Mouse (Mus musculus) midbrain, embryonic 10.5 days (tissue): ENCODE results near the gene Tgfbi. TPM values are rescaled to one million over a fixed set of nuclear protein-coding genes. Genes with fewer than 3 reads are reported as not detected.

Experiments
- DNase-seq: peaks from one replicate; pipeline ENCODE4 v3.0.0-alpha.2; 2017; ENCODE audit warnings: low spot score
- H3K27ac ChIP-seq: fragments of 300-500 bp; sonication (generic); replicated peaks from 2 replicates; pipeline ENCODE4 v1.5.1; 2016; ENCODE audit warnings: mild to moderate bottlenecking
- H3K27me3 ChIP-seq: fragments of 300-500 bp; sonication (generic); 2 replicates; pipeline ENCODE4 v1.6.1; 2016; ENCODE audit warnings: low read depth, mild to moderate bottlenecking; ENCODE audit not compliant: poor library complexity, severe bottlenecking
- H3K36me3 ChIP-seq: fragments of 300-500 bp; sonication (generic); 2 replicates; pipeline ENCODE4 v1.6.1; 2016; ENCODE audit warnings: mild to moderate bottlenecking, moderate library complexity
- H3K4me1 ChIP-seq: fragments of 300-500 bp; sonication (generic); 2 replicates; pipeline ENCODE4 v1.6.1; 2016
- H3K4me3 ChIP-seq: fragments of 300-500 bp; sonication (generic); 2 replicates; pipeline ENCODE4 v1.5.1; 2016; ENCODE audit warnings: mild to moderate bottlenecking, moderate library complexity
- H3K9me3 ChIP-seq: fragments of 300-500 bp; sonication (generic); replicated peaks from 2 replicates; pipeline ENCODE4 v1.6.1; 2016; ENCODE audit warnings: mild to moderate bottlenecking
- WGBS: fragments of 180-500 bp; shearing (Covaris S2); methylation state at CpG from one replicate; pipeline ENCODE4 v1.1.7; 2016; 5-methylcytosine and 5-hydroxymethylcytosine counted together
- polyA plus RNA-seq: library from polyadenylated mRNA; unstranded; fragments of >200 nt; fragmentation: Nextera tagmentation; extraction: Ambion mirVana; gene quantifications from 2 replicates; pipeline ENCODE4 v1.2.1, GENCODE M21; 2016

Gene Tgfbi
- 23.2 and 29.8 TPM in 2 replicates for polyA plus RNA-seq

DNA sequence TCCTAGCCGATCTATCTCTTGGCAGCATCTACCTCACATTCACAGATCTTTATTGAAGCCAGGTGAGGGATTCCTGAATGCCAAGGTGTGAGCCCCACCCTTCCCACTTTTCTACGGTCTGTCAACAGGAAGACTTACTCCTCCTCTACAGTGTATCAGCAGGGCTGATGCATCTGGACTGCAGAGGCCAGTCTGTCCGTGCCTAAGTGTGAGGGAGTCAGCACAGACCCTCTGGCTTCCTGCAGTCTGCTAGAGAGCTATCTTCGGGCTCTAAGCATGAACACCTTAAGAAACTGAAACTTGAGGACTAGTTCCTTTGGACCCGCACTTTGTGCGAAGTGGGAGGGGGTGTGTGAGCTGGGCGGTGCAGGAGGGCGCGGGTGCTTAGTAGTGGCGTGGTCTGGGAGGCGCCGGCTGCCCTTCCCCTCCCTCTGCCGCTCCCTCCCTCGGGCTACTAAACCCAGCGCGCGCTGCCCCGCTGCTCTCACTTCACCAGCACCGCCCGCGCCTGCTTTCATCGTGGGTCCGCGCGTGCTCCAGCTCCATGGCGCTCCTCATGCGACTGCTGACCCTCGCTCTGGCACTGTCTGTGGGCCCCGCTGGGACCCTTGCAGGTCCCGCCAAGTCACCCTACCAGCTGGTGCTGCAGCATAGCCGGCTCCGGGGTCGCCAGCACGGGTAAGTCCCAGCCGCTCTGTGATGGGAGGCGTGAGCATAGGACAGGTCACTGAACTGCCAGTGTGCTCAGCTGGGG, at the start of gene Tgfbi:
TSS of gene Tgfbi (plus strand) at position 421 of the 754 bp plus-strand sequence.
- peak; percentile 64 for DNase-seq
- WGBS, result 3% methylated on average over 32 of the region's 36 CpGs
- peak within 1 kb of the TSS; percentile 67 for H3K4me3 ChIP-seq
- peaks cover 65% of the 10 kb centered on the region for H3K27me3 ChIP-seq
- H3K27ac ChIP-seq, result peak within 1 kb of the TSS; percentile 80
- H3K4me1 ChIP-seq, result peaks cover 39% of the 10 kb centered on the region
- no peaks in the 10 kb centered on the region for H3K36me3 ChIP-seq
- H3K9me3 ChIP-seq, result no peaks in the 10 kb centered on the region

- Histone ChIP-seq H3K36me3 (no peaks in the 10 kb centered on the region), H3K27ac (no peak overlapping the region), H3K9me3 (no peaks in the 10 kb centered on the region), H3K4me1 (peaks cover 24% of the 10 kb centered on the region), H3K4me3 (no peak overlapping the region), H3K27me3 (0 out of 2 replicates have a peak, but pooled peaks cover 6% of the 10 kb centered on the region)
- WGBS, result 84% methylated on average over 6 of the region's 6 CpGs
- DNase-seq, result no peak
These were observed 49.4 kb upstream of the Tgfbi start for GRCm38 (mm10) chr13:56559841-56560370.

DNA sequence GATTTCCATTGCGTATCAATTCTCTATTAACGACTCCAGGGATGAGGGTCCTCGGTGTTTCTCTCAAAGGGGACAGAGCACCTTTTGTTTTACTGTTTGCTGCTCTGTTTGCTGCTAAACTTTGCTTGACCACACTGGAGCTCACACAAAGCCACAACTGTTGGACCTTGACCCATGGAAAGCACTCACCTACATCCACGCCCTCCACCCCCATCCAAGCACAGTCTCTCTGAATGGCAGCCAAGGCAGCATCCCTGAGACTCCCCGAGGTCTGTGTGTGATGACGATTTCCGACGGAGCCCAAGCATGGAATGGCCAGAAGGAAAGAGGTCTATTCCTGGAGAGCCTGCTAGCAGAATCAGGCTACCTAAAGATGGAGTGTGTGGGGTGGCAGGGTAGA, 48.2 kb upstream of the Tgfbi start:
- DNase-seq, result no peak
- no peaks in the 10 kb centered on the region for H3K9me3 ChIP-seq
- H3K36me3 ChIP-seq, result no peaks in the 10 kb centered on the region
- 78% methylated on average over 8 of the region's 8 CpGs for WGBS
- no peak overlapping the region for H3K4me3 ChIP-seq
- H3K4me1 ChIP-seq, result peaks cover 20% of the 10 kb centered on the region
- no peak overlapping the region for H3K27ac ChIP-seq
- H3K27me3 ChIP-seq, result 0 out of 2 replicates have a peak, but pooled peaks cover 6% of the 10 kb centered on the region

DNA sequence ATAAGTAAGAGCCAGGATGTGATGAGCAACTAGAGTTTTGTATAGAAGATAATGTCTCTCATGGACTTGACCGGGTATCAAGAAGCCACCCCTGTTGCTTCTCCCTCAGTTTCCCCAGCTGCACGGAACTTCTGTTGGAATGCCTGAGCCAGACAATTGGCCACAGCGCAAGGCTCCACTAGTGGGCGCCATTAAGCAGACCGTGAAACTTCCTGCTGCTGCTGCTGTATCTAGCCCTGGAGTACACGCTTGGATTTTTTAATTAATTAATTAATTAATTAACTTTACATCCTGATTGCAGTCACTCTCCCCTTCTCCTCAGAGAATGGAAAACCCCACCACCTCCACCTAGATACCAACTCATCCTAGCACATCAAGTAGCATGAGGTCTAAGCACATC, 46.2 kb upstream of the Tgfbi start:
- 49% methylated on average over 6 of the region's 6 CpGs for WGBS
- peak; percentile 36 for DNase-seq
- Histone ChIP-seq H3K27ac (no peak overlapping the region), H3K27me3 (0 out of 2 replicates have a peak, but pooled peaks cover 6% of the 10 kb centered on the region), H3K9me3 (no peaks in the 10 kb centered on the region), H3K4me3 (no peak overlapping the region), H3K36me3 (no peaks in the 10 kb centered on the region), H3K4me1 (peaks cover 13% of the 10 kb centered on the region)

- Histone ChIP-seq H3K36me3 (no peaks in the 10 kb centered on the region), H3K4me1 (peaks cover 5% of the 10 kb centered on the region; the same call in 1 of the 2 replicates), H3K27me3 (no peaks in the 10 kb centered on the region), H3K9me3 (no peaks in the 10 kb centered on the region), H3K27ac (no peak overlapping the region), H3K4me3 (no peak overlapping the region)
- DNase-seq, result no peak
- WGBS, result 94% methylated on average over 10 of the region's 10 CpGs
These were observed 43.0 kb upstream of the Tgfbi start for GRCm38 (mm10) chr13:56566336-56566735.

DNA sequence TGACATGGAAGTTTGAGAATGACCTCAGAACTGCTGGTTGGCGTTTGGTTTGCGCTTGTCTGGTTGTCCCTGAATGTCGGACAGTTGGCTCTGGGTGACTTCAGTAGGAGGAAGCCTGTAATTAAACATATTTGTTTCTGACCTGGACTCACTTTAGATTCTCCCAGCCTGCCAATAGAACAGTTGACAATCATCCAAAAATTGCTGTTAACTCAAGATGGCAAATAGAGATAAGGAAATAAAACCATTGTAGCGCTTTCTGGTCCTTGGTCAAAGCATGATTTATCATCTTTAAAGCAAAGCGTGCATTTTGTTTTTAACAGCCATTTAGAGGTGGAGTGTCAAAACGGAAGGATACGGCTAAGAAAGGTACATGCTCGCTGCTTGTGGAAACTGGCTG, 37.7 kb upstream of the Tgfbi start:
- H3K4me1 ChIP-seq, result peaks cover 5% of the 10 kb centered on the region; the same call in 1 of the 2 replicates
- no peak overlapping the region for H3K27ac ChIP-seq
- no peak for DNase-seq
- WGBS, result 96% methylated on average over 8 of the region's 8 CpGs
- H3K4me3 ChIP-seq, result no peak overlapping the region
- no peaks in the 10 kb centered on the region for H3K36me3 ChIP-seq
- no peaks in the 10 kb centered on the region for H3K9me3 ChIP-seq
- H3K27me3 ChIP-seq, result no peaks in the 10 kb centered on the region

DNA sequence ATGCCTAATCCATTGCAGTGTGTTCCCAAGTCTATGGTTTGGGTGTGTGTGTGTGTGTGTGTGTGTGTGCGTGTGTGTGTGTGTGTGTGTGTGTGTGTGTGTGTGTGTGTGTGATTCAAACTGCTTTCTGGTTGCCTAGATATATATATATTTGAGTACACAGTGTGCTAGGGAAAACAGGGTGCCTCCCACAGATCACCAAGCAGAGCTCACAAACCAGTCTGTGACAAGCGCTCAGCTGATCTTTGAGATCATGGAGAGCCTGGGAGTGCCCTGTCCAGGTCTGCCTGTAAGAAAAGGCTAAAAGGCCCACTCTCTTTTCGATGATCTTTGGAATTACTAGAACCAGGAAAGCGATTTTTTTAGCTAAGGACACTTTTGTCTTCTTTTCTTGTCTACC, 34.2 kb upstream of the Tgfbi start:
- Histone ChIP-seq H3K27ac (no peak overlapping the region), H3K4me1 (peaks cover 4% of the 10 kb centered on the region), H3K27me3 (no peaks in the 10 kb centered on the region), H3K9me3 (no peaks in the 10 kb centered on the region), H3K36me3 (no peaks in the 10 kb centered on the region), H3K4me3 (no peak overlapping the region)
- WGBS, result 79% methylated on average over 4 of the region's 4 CpGs
- no peak for DNase-seq

GRCm38 (mm10) chr13:56575701-56576321, 33.5 kb upstream of the Tgfbi start:
- Histone ChIP-seq H3K9me3 (no peaks in the 10 kb centered on the region), H3K36me3 (no peaks in the 10 kb centered on the region), H3K4me1 (peaks cover 11% of the 10 kb centered on the region), H3K4me3 (no peak overlapping the region), H3K27ac (peak overlapping the region; percentile 69), H3K27me3 (no peaks in the 10 kb centered on the region)
- DNase-seq, result peak; percentile 77
- 72% methylated on average over 12 of the region's 12 CpGs for WGBS

DNA sequence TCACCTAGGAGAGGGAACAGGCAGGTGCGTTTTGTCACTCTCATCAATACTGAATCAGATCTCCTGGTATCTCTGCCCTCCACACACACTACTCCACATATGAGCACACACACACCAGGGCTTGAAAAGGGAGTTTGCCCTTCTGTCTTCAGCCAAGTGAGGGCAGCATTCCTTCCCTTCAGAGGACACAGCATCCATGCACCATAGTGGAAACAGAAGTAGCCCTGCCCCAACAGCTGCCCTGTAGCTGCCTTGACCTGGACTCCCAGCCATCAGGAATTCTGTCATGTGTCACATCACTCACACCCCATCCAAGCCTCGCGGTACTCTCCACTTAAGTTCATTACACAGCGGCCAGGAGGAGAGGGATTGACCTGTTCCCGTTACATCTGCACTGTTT, 31.2 kb upstream of the Tgfbi start:
- Histone ChIP-seq H3K4me1 (peaks cover 34% of the 10 kb centered on the region), H3K4me3 (no peak overlapping the region), H3K36me3 (no peaks in the 10 kb centered on the region), H3K27ac (peak overlapping the region; percentile 2; the same call in 1 of the 2 replicates), H3K27me3 (no peaks in the 10 kb centered on the region), H3K9me3 (no peaks in the 10 kb centered on the region)
- DNase-seq, result no peak
- 85% methylated on average over 5 of the region's 5 CpGs for WGBS

DNA sequence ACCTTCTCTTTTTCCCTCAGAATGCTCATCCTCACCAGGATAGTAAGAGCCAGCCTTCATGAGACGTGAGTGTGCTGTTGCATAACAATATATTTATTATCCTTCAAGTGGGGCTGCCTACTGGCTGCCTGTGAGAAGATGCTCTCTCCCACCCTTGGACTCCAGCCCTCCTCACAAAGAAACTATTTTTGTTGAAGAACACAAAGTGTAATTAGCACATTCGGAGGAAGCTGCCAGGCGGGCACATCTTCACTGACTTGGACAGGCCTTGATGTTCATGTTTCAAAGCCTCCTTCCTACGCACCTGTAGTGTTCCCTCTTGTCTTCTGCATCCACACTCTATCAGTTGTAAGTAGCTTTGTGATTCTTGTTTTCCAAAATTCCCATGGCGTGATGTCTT, 28.9 kb upstream of the Tgfbi start:
- H3K4me1 ChIP-seq, result peaks cover 52% of the 10 kb centered on the region
- H3K36me3 ChIP-seq, result no peaks in the 10 kb centered on the region
- WGBS, result 87% methylated on average over 5 of the region's 5 CpGs
- no peak overlapping the region for H3K4me3 ChIP-seq
- peak overlapping the region; percentile 96 for H3K27ac ChIP-seq
- no peaks in the 10 kb centered on the region for H3K9me3 ChIP-seq
- no peak for DNase-seq
- no peaks in the 10 kb centered on the region for H3K27me3 ChIP-seq

GRCm38 (mm10) chr13:56581512-56581911, 27.8 kb upstream of the Tgfbi start:
- Histone ChIP-seq H3K9me3 (no peaks in the 10 kb centered on the region), H3K36me3 (no peaks in the 10 kb centered on the region), H3K27ac (peak overlapping the region; percentile 96), H3K4me3 (peak overlapping the region; percentile 43), H3K27me3 (no peaks in the 10 kb centered on the region), H3K4me1 (peaks cover 52% of the 10 kb centered on the region)
- 3% methylated on average over 3 of the region's 3 CpGs for WGBS
- no peak for DNase-seq

GRCm38 (mm10) chr13:56581961-56582434, 27.3 kb upstream of the Tgfbi start:
- DNase-seq, result peak; percentile 91
- H3K4me3 ChIP-seq, result peak overlapping the region; percentile 43
- no peaks in the 10 kb centered on the region for H3K27me3 ChIP-seq
- under 1% methylated on average over 6 of the region's 6 CpGs for WGBS
- peaks cover 52% of the 10 kb centered on the region for H3K4me1 ChIP-seq
- no peaks in the 10 kb centered on the region for H3K9me3 ChIP-seq
- no peaks in the 10 kb centered on the region for H3K36me3 ChIP-seq
- peak overlapping the region; percentile 96 for H3K27ac ChIP-seq

DNA sequence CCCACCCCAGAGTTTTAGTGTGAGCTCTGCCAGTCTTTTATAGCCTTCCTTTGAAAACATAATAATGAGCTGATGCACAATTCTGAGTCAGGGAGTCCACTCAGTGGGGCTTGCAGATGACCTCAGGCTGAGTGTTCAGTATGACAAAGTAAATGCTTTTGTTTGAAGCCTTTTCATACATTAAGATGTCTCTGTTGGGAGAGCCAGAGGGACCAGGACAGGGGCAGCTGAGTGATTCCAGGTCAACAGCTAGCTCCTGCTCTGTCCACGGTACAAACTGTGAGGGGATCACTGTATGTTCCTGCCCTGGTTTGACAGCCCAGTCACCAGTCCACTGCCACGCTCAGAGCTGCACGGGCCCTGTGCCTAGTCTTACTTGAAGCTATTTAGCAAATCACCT, 26.6 kb upstream of the Tgfbi start:
- Histone ChIP-seq H3K27me3 (no peaks in the 10 kb centered on the region), H3K9me3 (no peaks in the 10 kb centered on the region), H3K4me3 (peak overlapping the region; percentile 43), H3K27ac (peak overlapping the region; percentile 96), H3K36me3 (no peaks in the 10 kb centered on the region), H3K4me1 (peaks cover 52% of the 10 kb centered on the region)
- WGBS, result 24% methylated on average over 3 of the region's 3 CpGs
- DNase-seq, result peak; percentile 47
